Mouse (Mus musculus): ENCODE measurements at regions not wholly inside any gene's neighbourhood (a gene's known extent, or its start where the extent isn't known, plus 50 kb on each side); places are given as distances from the start of the nearest gene placed in this dataset.
A peak's percentile ranks its signal among the peaks of the same experiment; 100 is the strongest.
"Not testable (repeated sequence)": the region's sequence is repeated elsewhere in the genome, so short reads cannot be mapped to it uniquely, and the experiment has no call there.

- DNase-seq (ENCODE audit: low spot score): not testable (repeated sequence)
Measured at GRCm38 (mm10) chr6:48341367-48341766, 54.0 kb upstream of the Krba1 start.

- not testable (repeated sequence) for DNase-seq (ENCODE audit: low spot score)
Measured at GRCm38 (mm10) chr6:48336964-48337363, 58.4 kb upstream of the Krba1 start.

- DNase-seq (ENCODE audit: low spot score): no peak
Measured at GRCm38 (mm10) chr6:48288011-48288410, 107.4 kb upstream of the Krba1 start.

GRCm38 (mm10) chr6:48279646-48280045 lies 115.7 kb upstream of the Krba1 start:
- not testable (repeated sequence) for DNase-seq (ENCODE audit: low spot score)

- DNase-seq (ENCODE audit: low spot score): not testable (repeated sequence)
Measured at GRCm38 (mm10) chr6:48261563-48261962, 133.8 kb upstream of the Krba1 start.

- DNase-seq (ENCODE audit: low spot score): not testable (repeated sequence)
Measured at GRCm38 (mm10) chr6:48252989-48253388, 142.4 kb upstream of the Krba1 start.

- DNase-seq (ENCODE audit: low spot score): no peak
Measured at GRCm38 (mm10) chr6:48251954-48252353, 143.4 kb upstream of the Krba1 start.

GRCm38 (mm10) chr6:48244191-48244590 lies 151.2 kb upstream of the Krba1 start:
- DNase-seq (ENCODE audit: low spot score): not testable (repeated sequence)

GRCm38 (mm10) chr6:48227431-48227830 lies 141.0 kb upstream of the Zfp746 start:
- DNase-seq (ENCODE audit: low spot score): peak; percentile 16

GRCm38 (mm10) chr6:48224206-48224605 lies 137.8 kb upstream of the Zfp746 start:
- no peak for DNase-seq (ENCODE audit: low spot score)

GRCm38 (mm10) chr6:48222971-48223370 lies 136.6 kb upstream of the Zfp746 start:
- DNase-seq (ENCODE audit: low spot score): no peak

- DNase-seq (ENCODE audit: low spot score): not testable (repeated sequence)
Measured at GRCm38 (mm10) chr6:48221806-48222205, 135.4 kb upstream of the Zfp746 start.

- DNase-seq (ENCODE audit: low spot score): no peak
Measured at GRCm38 (mm10) chr6:48215212-48215611, 128.8 kb upstream of the Zfp746 start.

GRCm38 (mm10) chr6:48209739-48210138 lies 123.3 kb upstream of the Zfp746 start:
- DNase-seq (ENCODE audit: low spot score): no peak

GRCm38 (mm10) chr6:48209103-48209502 lies 122.7 kb upstream of the Zfp746 start:
- no peak for DNase-seq (ENCODE audit: low spot score)

- DNase-seq (ENCODE audit: low spot score): no peak
Measured at GRCm38 (mm10) chr6:48205722-48206121, 119.3 kb upstream of the Zfp746 start.

- DNase-seq (ENCODE audit: low spot score): no peak
Measured at GRCm38 (mm10) chr6:48199951-48200350, 113.6 kb upstream of the Zfp746 start.

GRCm38 (mm10) chr6:48198806-48199205 lies 112.4 kb upstream of the Zfp746 start:
- no peak for DNase-seq (ENCODE audit: low spot score)

- DNase-seq (ENCODE audit: low spot score): no peak
Measured at GRCm38 (mm10) chr6:48197696-48198378, 111.4 kb upstream of the Zfp746 start.

GRCm38 (mm10) chr6:48188363-48188762 lies 102.0 kb upstream of the Zfp746 start:
- not testable (repeated sequence) for DNase-seq (ENCODE audit: low spot score)

GRCm38 (mm10) chr6:48185311-48185710 lies 98.9 kb upstream of the Zfp746 start:
- DNase-seq (ENCODE audit: low spot score): no peak

- no peak for DNase-seq (ENCODE audit: low spot score)
Measured at GRCm38 (mm10) chr6:48178360-48179120, 92.1 kb upstream of the Zfp746 start.

GRCm38 (mm10) chr6:48177936-48178335 lies 91.5 kb upstream of the Zfp746 start:
- DNase-seq (ENCODE audit: low spot score): peak; percentile 69

All from urinary bladder, postnatal 14 days (tissue).